Mouse (Mus musculus) erythroid progenitor cell, adult 5-6 weeks (primary cell): Measurements from ENCODE around the gene Prss12. TPM values are rescaled to one million over a fixed set of nuclear protein-coding genes. Genes with fewer than 3 reads are reported as not detected.
"Not testable (repeated sequence)": the region's sequence is repeated elsewhere in the genome, so short reads cannot be mapped to it uniquely, and the experiment has no call there.

Source experiments
- ATAC-seq: replicated peaks from 2 replicates; pipeline ENCODE4 v1.8.0; 2016; ENCODE audit warnings: moderate number of reproducible peaks, mild to moderate bottlenecking, moderate TSS enrichment, inconsistent platforms; ENCODE audit not compliant: poor library complexity, low FRiP score, severe bottlenecking
- total RNA-seq, 2 experiments: library from RNA; stranded (forward) in 1 of 2; stranded (reverse) in 1 of 2; fragments of 150-400 nt in 1 of 2; fragments of 186-747, 209-891 nt in 1 of 2; gene quantifications; 2 replicates each; pipeline versions ENCODE4 v1.2.3 to v1.2.4; 2015 to 2017; ENCODE audit warnings: low replicate concordance in 2 of 2

Prss12 gene
- total RNA-seq, 2 experiments from 2014 or later: not detected

- no peak for ATAC-seq
These were observed 13.7 kb downstream of the Prss12 start for GRCm38 (mm10) chr3:123460436-123460835.

GRCm38 (mm10) chr3:123462264-123462663, 15.6 kb downstream of the Prss12 start:
- no peak for ATAC-seq

- no peak for ATAC-seq
These were observed 30.1 kb downstream of the Prss12 start for GRCm38 (mm10) chr3:123476833-123477232.

GRCm38 (mm10) chr3:123481266-123481665, 34.6 kb downstream of the Prss12 start:
- no peak for ATAC-seq

- ATAC-seq: no peak
These were observed 45.1 kb downstream of the Prss12 start for GRCm38 (mm10) chr3:123491814-123492213.

GRCm38 (mm10) chr3:123493163-123493562, 46.5 kb downstream of the Prss12 start:
- ATAC-seq: no peak

GRCm38 (mm10) chr3:123495088-123495487, 48.4 kb downstream of the Prss12 start:
- no peak for ATAC-seq

- ATAC-seq: no peak
These were observed 52.1 kb downstream of the Prss12 start for GRCm38 (mm10) chr3:123498787-123499186.

GRCm38 (mm10) chr3:123501798-123502197, 55.1 kb downstream of the Prss12 start:
- not testable (repeated sequence) for ATAC-seq

GRCm38 (mm10) chr3:123503943-123504342, 57.2 kb downstream of the Prss12 start:
- ATAC-seq: no peak

- no peak for ATAC-seq
These were observed 58.1 kb downstream of the Prss12 start for GRCm38 (mm10) chr3:123504783-123505182.

GRCm38 (mm10) chr3:123505778-123506667, 59.3 kb downstream of the Prss12 start:
- no peak for ATAC-seq

- ATAC-seq: peak; percentile 26; the same call in 1 of the 2 replicates
These were observed 60.3 kb downstream of the Prss12 start for GRCm38 (mm10) chr3:123506699-123507662.

- ATAC-seq: no peak
These were observed 60.9 kb downstream of the Prss12 start for GRCm38 (mm10) chr3:123507663-123508055.

- ATAC-seq: peak; percentile 86
These were observed 61.5 kb downstream of the Prss12 start for GRCm38 (mm10) chr3:123508056-123508674.

- ATAC-seq: peak; percentile 57
These were observed 62.1 kb downstream of the Prss12 start for GRCm38 (mm10) chr3:123508675-123509376.

GRCm38 (mm10) chr3:123511818-123512217, 65.1 kb downstream of the Prss12 start:
- ATAC-seq: no peak

- no peak for ATAC-seq
These were observed 68.2 kb downstream of the Prss12 start for GRCm38 (mm10) chr3:123514886-123515285.

- ATAC-seq: peak; percentile 66; the same call in 1 of the 2 replicates
These were observed 69.1 kb downstream of the Prss12 start for GRCm38 (mm10) chr3:123515600-123516359.
